28 mouse cellular contexts compared by ENCODE assay signal in genomic region chr11:45176971-45177370, GRCm38 (mm10).
"Had no signal": no experiment of that assay in that cellular context is flagged by ENCODE, and none has a peak within 500 bp of the region (broad histone marks: within the 10 kb centered on the region; RNA-seq: fewer than 3 reads in every experiment).

No protein-coding gene starts in this region.

- H3K27ac ChIP-seq: limb, embryonic 10.5 days; limb, embryonic 12.5 days; limb, embryonic 13.5 days; limb, embryonic 15.5 days; liver, embryonic 12.5 days; liver, embryonic 13.5 days; liver, embryonic 14.5 days; liver, embryonic 15.5 days; lung, embryonic 15.5 days; macrophage; midbrain, embryonic 10.5 days; midbrain, embryonic 12.5 days; midbrain, embryonic 13.5 days; midbrain, embryonic 15.5 days; neural tube, embryonic 12.5 days had no signal

- H3K4me1 ChIP-seq: liver, embryonic 12.5 days; liver, embryonic 13.5 days; liver, embryonic 15.5 days; megakaryocyte, embryonic 14.5 days; midbrain, embryonic 10.5 days; midbrain, embryonic 12.5 days; midbrain, embryonic 13.5 days; midbrain, embryonic 15.5 days; neural tube, embryonic 12.5 days had no signal

- H3K9me3 ChIP-seq: limb, embryonic 10.5 days; limb, embryonic 12.5 days; limb, embryonic 13.5 days; limb, embryonic 15.5 days; liver, embryonic 12.5 days; liver, embryonic 13.5 days; liver, embryonic 15.5 days; lung, embryonic 15.5 days; megakaryocyte, embryonic 14.5 days; midbrain, embryonic 10.5 days; midbrain, embryonic 12.5 days; midbrain, embryonic 13.5 days; midbrain, embryonic 15.5 days; neural tube, embryonic 12.5 days had no signal

- H3K36me3 ChIP-seq: limb, embryonic 10.5 days; limb, embryonic 12.5 days; limb, embryonic 13.5 days; limb, embryonic 15.5 days; liver, embryonic 12.5 days; liver, embryonic 13.5 days; liver, embryonic 15.5 days; lung, embryonic 15.5 days; midbrain, embryonic 10.5 days; midbrain, embryonic 12.5 days; midbrain, embryonic 13.5 days; midbrain, embryonic 15.5 days; neural tube, embryonic 12.5 days had no signal

- DNase-seq: left cerebral cortex, postnatal 4 days; liver; liver, embryonic 13.5 days; liver, postnatal 0 days; lung, adult 18-20 months; lung, adult 2 months; lung, embryonic 14.5 days; lung, postnatal 10 days; lung, postnatal 14 days; lung, postnatal 36 days; lung, postnatal 4 days; midbrain, embryonic 14.5 days had no signal

- H3K27me3 ChIP-seq: limb, embryonic 12.5 days; limb, embryonic 13.5 days; limb, embryonic 15.5 days; liver, embryonic 12.5 days; liver, embryonic 13.5 days; liver, embryonic 15.5 days; lung, embryonic 15.5 days; megakaryocyte, embryonic 14.5 days; midbrain, embryonic 12.5 days; midbrain, embryonic 13.5 days; midbrain, embryonic 15.5 days; neural tube, embryonic 12.5 days had no signal

- H3K4me3 ChIP-seq: limb, embryonic 10.5 days; limb, embryonic 12.5 days; limb, embryonic 13.5 days; limb, embryonic 15.5 days; liver, embryonic 12.5 days; liver, embryonic 13.5 days; liver, embryonic 15.5 days; lung, embryonic 15.5 days; megakaryocyte, embryonic 14.5 days; midbrain, embryonic 10.5 days; midbrain, embryonic 12.5 days; midbrain, embryonic 13.5 days; midbrain, embryonic 15.5 days; myocyte; neural tube, embryonic 12.5 days had no signal
